Mouse (Mus musculus) limb, embryonic 11.5 days (tissue): ENCODE results near the gene Trhr2. TPM values are rescaled to one million over a fixed set of nuclear protein-coding genes. Genes with fewer than 3 reads are reported as not detected.
A peak's percentile ranks its signal among the peaks of the same experiment; 100 is the strongest.

ENCODE experiments used
- ATAC-seq: fragments of 200-750 bp; cut with Nextera tagmentation; 2 replicates; pipeline ENCODE4 v1.8.0; 2017; ENCODE audit warnings: low read depth; ENCODE audit not compliant: insufficient number of reproducible peaks, low FRiP score, low TSS enrichment
- DNase-seq: peaks from one replicate; pipeline ENCODE4 v3.0.0-alpha.2; 2015; ENCODE audit warnings: low spot score
- H3K27ac ChIP-seq: fragments of 300-500 bp; sonication (generic); replicated peaks from 2 replicates; pipeline ENCODE4 v1.5.1; 2014; ENCODE audit warnings: low read depth, mild to moderate bottlenecking, low read length
- H3K27me3 ChIP-seq: fragments of 300-500 bp; sonication (generic); 2 replicates; pipeline ENCODE4 v1.6.1; 2014; ENCODE audit warnings: mild to moderate bottlenecking, low read length, mixed read lengths; ENCODE audit not compliant: control insufficient read depth, insufficient read depth
- H3K36me3 ChIP-seq: fragments of 300-500 bp; sonication (generic); 2 replicates; pipeline ENCODE4 v1.6.1; 2014; ENCODE audit warnings: mild to moderate bottlenecking, low read length, moderate library complexity, mixed read lengths; ENCODE audit not compliant: control insufficient read depth, insufficient read depth
- H3K4me1 ChIP-seq: fragments of 300-500 bp; sonication (generic); 2 replicates; pipeline ENCODE4 v1.6.1; 2014; ENCODE audit warnings: low read length, mixed read lengths; ENCODE audit not compliant: control insufficient read depth, insufficient read depth
- H3K4me2 ChIP-seq: fragments of 300-500 bp; sonication (generic); 2 replicates; pipeline ENCODE4 v1.6.1; 2014; ENCODE audit warnings: low read depth, mild to moderate bottlenecking, moderate library complexity; ENCODE audit not compliant: severe bottlenecking
- H3K4me3 ChIP-seq: fragments of 300-500 bp; sonication (generic); 2 replicates; pipeline ENCODE4 v1.5.1; 2014; ENCODE audit warnings: low read depth, low read length
- H3K9ac ChIP-seq: fragments of 300-500 bp; sonication (generic); 2 replicates; pipeline ENCODE4 v1.6.1; 2014; ENCODE audit warnings: mild to moderate bottlenecking, low read length
- H3K9me3 ChIP-seq: fragments of 300-500 bp; sonication (generic); 2 replicates; pipeline ENCODE4 v1.6.1; 2016; ENCODE audit warnings: low read length; ENCODE audit not compliant: control insufficient read depth
- WGBS: fragments of 180-500 bp; shearing (Covaris S2); extraction: QIAGEN DNeasy Blood & Tissue Kit; methylation state at CpG from one replicate; pipeline ENCODE4 v1.1.7; 2014; 5-methylcytosine and 5-hydroxymethylcytosine counted together
- polyA plus RNA-seq: library from polyadenylated mRNA; unstranded; fragments of >200 nt; fragmentation: Nextera tagmentation; extraction: Ambion mirVana; gene quantifications from 2 replicates; pipeline ENCODE4 v1.2.1, GENCODE M21; 2014

Gene Trhr2
- polyA plus RNA-seq, 1 experiment from 2014 or later, result not detected

GRCm38 (mm10) chr8:122362271-122362670 is 1.7 kb upstream of the Trhr2 start:
- H3K4me1 ChIP-seq, result no peaks in the 10 kb centered on the region
- H3K4me3 ChIP-seq, result no peak overlapping the region
- DNase-seq, result no peak
- H3K9me3 ChIP-seq, result no peaks in the 10 kb centered on the region
- H3K4me2 ChIP-seq, result no peak overlapping the region
- 38% methylated on average over 5 of the region's 5 CpGs for WGBS
- ATAC-seq, result no peak; the same call in 1 of the 2 replicates
- no peaks in the 10 kb centered on the region for H3K36me3 ChIP-seq
- H3K27ac ChIP-seq, result no peak overlapping the region
- no peak overlapping the region for H3K9ac ChIP-seq
- H3K27me3 ChIP-seq, result no peaks in the 10 kb centered on the region

DNA sequence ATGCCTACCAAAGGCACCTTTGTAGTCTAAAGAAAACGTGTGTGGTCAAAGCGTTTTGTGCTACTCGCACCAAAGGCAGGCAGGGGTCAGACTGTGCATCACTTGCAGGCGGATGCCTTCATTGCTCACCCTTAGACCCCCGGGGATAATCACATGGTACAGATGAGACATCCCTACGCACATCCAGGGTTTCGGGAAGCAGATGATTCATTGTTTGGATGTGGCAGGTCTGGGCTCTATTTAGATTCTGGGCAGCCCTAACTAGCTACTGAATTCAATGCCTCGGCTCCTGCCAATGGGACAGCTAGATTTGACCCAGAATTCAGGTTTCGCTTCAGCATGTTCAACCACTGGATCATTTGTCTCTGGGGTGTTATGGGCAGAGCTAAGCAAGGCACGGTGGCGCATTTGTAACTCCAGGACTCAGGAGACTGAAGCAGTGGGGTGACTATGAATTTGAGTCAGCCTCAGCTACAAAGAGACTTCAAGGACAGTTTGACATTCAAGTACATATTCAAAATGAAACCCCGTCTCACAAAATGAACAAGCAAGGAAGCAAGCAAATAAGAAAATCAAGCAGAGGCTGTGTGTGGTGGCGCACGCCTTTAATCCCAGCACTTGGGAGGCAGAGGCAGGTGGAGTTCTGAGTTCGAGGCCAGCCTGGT is 1.3 kb downstream of the Trhr2 start:
- no peak for ATAC-seq
- DNase-seq, result no peak
- Histone ChIP-seq H3K27ac (no peak overlapping the region), H3K9ac (no peak overlapping the region), H3K9me3 (no peaks in the 10 kb centered on the region), H3K4me2 (no peak overlapping the region), H3K4me3 (no peak overlapping the region), H3K27me3 (no peaks in the 10 kb centered on the region), H3K4me1 (no peaks in the 10 kb centered on the region), H3K36me3 (no peaks in the 10 kb centered on the region)
- WGBS, result 81% methylated on average over 15 of the region's 15 CpGs

DNA sequence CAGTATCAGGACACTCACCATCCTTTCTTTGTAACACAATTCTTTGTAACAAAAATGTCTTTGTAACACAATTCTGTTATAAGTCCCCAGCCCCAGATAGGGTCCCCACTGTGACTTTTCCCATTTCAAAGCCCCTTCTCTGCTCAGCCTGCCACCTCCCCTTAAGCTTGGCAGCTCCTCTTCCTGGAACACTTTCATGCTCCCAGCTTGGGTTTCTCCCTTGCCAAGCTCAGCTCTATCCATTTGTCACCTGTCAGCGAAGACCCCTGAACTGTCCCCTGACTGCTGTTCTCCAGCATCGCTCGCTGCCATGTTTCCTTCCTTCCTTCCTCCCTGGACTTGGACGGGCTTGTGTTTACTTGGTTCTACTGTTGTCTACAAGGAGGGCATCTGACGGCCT is 2.9 kb downstream of the Trhr2 start:
- H3K27ac ChIP-seq, result no peak overlapping the region

DNA sequence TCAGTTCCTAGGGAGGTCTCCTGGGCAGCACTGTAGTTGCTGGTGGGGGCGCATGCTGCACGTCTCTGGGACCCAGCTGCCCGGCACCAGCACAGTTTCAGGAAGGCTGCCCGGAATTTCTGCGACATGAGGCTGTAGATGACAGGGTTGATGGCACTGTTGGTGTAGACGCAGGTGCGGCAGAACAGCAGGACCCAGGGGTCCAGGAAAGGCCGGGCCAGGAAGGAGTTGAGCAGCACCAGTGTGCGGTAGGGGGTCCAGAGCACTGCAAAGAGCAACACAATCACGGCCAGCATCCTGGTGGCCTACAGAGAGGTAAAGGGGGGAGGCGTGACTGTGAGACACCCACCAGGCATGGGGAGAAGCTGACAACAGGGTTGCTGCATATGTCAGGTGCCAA is 3.3 kb downstream of the Trhr2 start:
- ATAC-seq, result no peak
- H3K4me2 ChIP-seq, result no peak overlapping the region
- no peaks in the 10 kb centered on the region for H3K36me3 ChIP-seq
- no peak overlapping the region for H3K27ac ChIP-seq
- H3K4me3 ChIP-seq, result no peak overlapping the region
- H3K9me3 ChIP-seq, result no peaks in the 10 kb centered on the region
- DNase-seq, result no peak
- peak overlapping the region; percentile 13; the same call in 1 of the 2 replicates for H3K9ac ChIP-seq
- H3K4me1 ChIP-seq, result no peaks in the 10 kb centered on the region
- H3K27me3 ChIP-seq, result no peaks in the 10 kb centered on the region
- WGBS, result 47% methylated on average over 11 of the region's 11 CpGs

More for the DNA sequence above, 2.9 kb downstream of the Trhr2 start:
- ATAC-seq, result no peak
- no peak for DNase-seq
- 78% methylated on average over 5 of the region's 5 CpGs for WGBS
- H3K27me3 ChIP-seq, result no peaks in the 10 kb centered on the region
- no peaks in the 10 kb centered on the region for H3K9me3 ChIP-seq
- H3K4me2 ChIP-seq, result no peak overlapping the region
- no peak overlapping the region for H3K4me3 ChIP-seq
- H3K4me1 ChIP-seq, result no peaks in the 10 kb centered on the region
- no peak overlapping the region; the same call in 1 of the 2 replicates for H3K9ac ChIP-seq
- H3K36me3 ChIP-seq, result no peaks in the 10 kb centered on the region

GRCm38 (mm10) chr8:122355642-122356606 is 4.6 kb downstream of the Trhr2 start:
- Histone ChIP-seq H3K9ac (no peak overlapping the region), H3K4me3 (no peak overlapping the region), H3K27me3 (no peaks in the 10 kb centered on the region), H3K4me2 (no peak overlapping the region), H3K36me3 (no peaks in the 10 kb centered on the region), H3K9me3 (no peaks in the 10 kb centered on the region), H3K4me1 (no peaks in the 10 kb centered on the region), H3K27ac (no peak overlapping the region)
- DNase-seq (no peak), ATAC-seq (no peak)
- 67% methylated on average over 9 of the region's 9 CpGs for WGBS

DNA sequence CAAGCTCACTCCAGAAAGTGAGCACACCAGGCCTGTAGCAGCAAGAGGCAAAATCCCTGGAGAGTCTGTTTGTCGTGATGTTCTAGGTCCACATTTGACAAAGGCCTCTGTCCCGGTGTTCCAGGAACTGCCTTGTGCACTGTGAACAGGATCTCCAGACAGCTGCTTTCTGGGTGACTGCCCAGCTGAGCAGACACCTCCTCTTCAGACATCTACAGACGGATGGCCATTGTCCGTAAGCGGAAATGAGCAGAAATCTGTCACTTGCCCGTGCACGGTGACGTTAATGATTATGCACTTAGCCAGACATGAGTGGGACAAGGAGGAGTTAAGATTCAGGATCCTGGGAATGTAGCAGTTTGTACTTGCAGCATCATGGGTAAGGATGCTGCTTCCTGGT is 6.4 kb downstream of the Trhr2 start:
- Histone ChIP-seq H3K4me3 (no peak overlapping the region), H3K4me2 (no peak overlapping the region), H3K27ac (no peak overlapping the region), H3K36me3 (no peaks in the 10 kb centered on the region), H3K9ac (no peak overlapping the region), H3K27me3 (no peaks in the 10 kb centered on the region), H3K4me1 (peaks cover 3% of the 10 kb centered on the region; the same call in 1 of the 2 replicates), H3K9me3 (no peaks in the 10 kb centered on the region)
- DNase-seq (no peak), ATAC-seq (no peak)
- 88% methylated on average over 8 of the region's 8 CpGs for WGBS

- WGBS, result 30% methylated on average over 11 of the region's 11 CpGs
- no peak overlapping the region for H3K4me3 ChIP-seq
- no peak overlapping the region for H3K9ac ChIP-seq
- DNase-seq (no peak), ATAC-seq (no peak)
- no peak overlapping the region for H3K27ac ChIP-seq
- H3K27me3 ChIP-seq, result no peaks in the 10 kb centered on the region
- H3K36me3 ChIP-seq, result no peaks in the 10 kb centered on the region
- peaks cover 3% of the 10 kb centered on the region; the same call in 1 of the 2 replicates for H3K4me1 ChIP-seq
- H3K4me2 ChIP-seq, result no peak overlapping the region
- no peaks in the 10 kb centered on the region for H3K9me3 ChIP-seq
Measured at GRCm38 (mm10) chr8:122350309-122351089, 10.0 kb downstream of the Trhr2 start.
